Mouse (Mus musculus) spleen, postnatal 0 days (tissue): ENCODE data around the gene Id4. TPM values are rescaled to one million over a fixed set of nuclear protein-coding genes. Genes with fewer than 3 reads are reported as not detected.

Experiments used
- polyA plus RNA-seq: library from polyadenylated mRNA; unstranded; fragments of >200 nt; fragmentation: Nextera tagmentation; extraction: Ambion mirVana; gene quantifications from 2 replicates; pipeline ENCODE4 v1.2.1, GENCODE M21; 2015

Id4 gene
- 6.5 and 8.7 TPM in 2 replicates for polyA plus RNA-seq

DNA sequence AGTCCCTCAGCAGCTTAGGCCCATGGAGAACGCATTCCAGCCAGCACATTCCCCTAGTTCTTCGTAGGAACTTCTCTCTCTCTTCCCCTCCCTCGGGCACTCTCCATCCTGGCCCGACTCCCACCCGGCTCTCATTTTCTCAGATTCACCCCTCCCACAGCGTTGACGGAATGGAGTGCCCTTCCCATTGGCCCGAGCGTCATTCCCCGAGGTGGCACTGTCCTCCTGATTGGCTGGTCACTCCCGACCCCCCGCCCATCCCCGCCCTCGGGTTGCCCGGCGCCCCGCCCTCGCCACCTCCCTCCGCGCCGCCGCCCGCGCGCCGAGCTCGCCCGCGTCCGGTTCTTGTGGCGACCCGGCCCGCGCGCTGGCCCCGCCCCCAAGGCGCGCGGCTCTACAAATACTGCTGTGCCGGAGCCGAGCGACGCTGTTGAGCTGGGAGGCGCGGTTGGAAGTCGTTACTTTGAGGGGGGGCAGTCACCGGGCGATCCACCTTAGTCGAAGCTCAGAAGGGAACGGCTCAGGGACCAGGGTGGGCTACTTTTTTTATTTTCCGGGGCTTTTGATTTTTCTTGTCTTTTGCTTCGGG lies at the start of gene Id4:
Id4 (plus strand) TSS at position 539 of the 589 bp plus-strand sequence.

